In the genomic region with DNA sequence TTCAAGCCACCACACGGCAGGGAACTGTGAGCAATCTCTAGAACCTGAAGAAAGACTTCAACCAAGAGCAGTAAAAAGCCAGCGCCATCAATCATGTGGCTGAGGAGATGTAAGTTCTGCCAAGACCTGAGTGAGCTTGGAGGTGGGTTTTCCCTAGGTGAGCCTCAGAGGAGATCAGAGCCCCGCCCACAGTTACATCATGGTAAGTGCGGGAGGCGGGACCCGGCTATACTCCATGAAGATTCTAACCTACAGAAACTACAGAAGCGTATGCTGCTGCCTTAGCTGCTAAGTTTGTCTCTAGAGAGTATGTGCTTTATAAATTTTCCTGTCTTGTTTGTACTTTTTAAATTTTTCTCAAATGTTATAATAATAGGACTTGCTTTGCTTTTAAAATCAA, we compare ENCODE assay signal across 15 mouse cellular contexts.
"Had no signal": no experiment of that assay in that cellular context is flagged by ENCODE, and none has a peak within 500 bp of the region (broad histone marks: within the 10 kb centered on the region; RNA-seq: fewer than 3 reads in every experiment).

No protein-coding gene starts in this region.

- H3K9ac ChIP-seq: intestine, embryonic 15.5 days; liver, embryonic 12.5 days; lung, embryonic 14.5 days; neural tube, embryonic 13.5 days had no signal

- ATAC-seq: intestine, embryonic 15.5 days; liver, embryonic 12.5 days; midbrain, embryonic 16.5 days had no signal

- H3K9me3 ChIP-seq: intestine, embryonic 15.5 days; limb, embryonic 10.5 days; liver, embryonic 12.5 days; megakaryocyte, embryonic 14.5 days; neural tube, embryonic 13.5 days had no signal

- H3K4me2 ChIP-seq: intestine, embryonic 15.5 days; liver, embryonic 12.5 days; lung, embryonic 14.5 days; midbrain, embryonic 11.5 days; neural tube, embryonic 13.5 days had no signal

- H3K36me3 ChIP-seq: intestine, embryonic 15.5 days; limb, embryonic 10.5 days; liver, embryonic 12.5 days; neural tube, embryonic 13.5 days had no signal

- DNase-seq: kidney, adult 18-20 months; kidney, postnatal 10 days; kidney, postnatal 4 days; lung, embryonic 14.5 days; lung, postnatal 14 days; thymus, postnatal 36 days had no signal

- H3K27me3 ChIP-seq: intestine, embryonic 15.5 days; liver, embryonic 12.5 days; megakaryocyte, embryonic 14.5 days; neural tube, embryonic 13.5 days had no signal

- H3K27ac ChIP-seq: intestine, embryonic 15.5 days; layer of hippocampus, adult 2 months; limb, embryonic 10.5 days; liver, embryonic 12.5 days; macrophage; neural tube, embryonic 13.5 days had no signal

- H3K4me1 ChIP-seq: intestine, embryonic 15.5 days; limb, embryonic 10.5 days; liver, embryonic 12.5 days; megakaryocyte, embryonic 14.5 days; neural tube, embryonic 13.5 days had no signal

- H3K4me3 ChIP-seq: intestine, embryonic 15.5 days; layer of hippocampus, adult 2 months; limb, embryonic 10.5 days; liver, embryonic 12.5 days; megakaryocyte, embryonic 14.5 days; neural tube, embryonic 13.5 days had no signal
